ENCODE assay signal across 15 mouse cellular contexts in genomic region chr7:135551547-135551946, GRCm38 (mm10). TPM values are rescaled to one million over a fixed set of nuclear protein-coding genes. Genes with fewer than 3 reads are reported as not detected.
DNase-seq lines count a peak whose midpoint lies in the region; ATAC-seq and TF ChIP-seq lines count a peak whose summit lies in the region.
"Had no signal": no experiment of that assay in that cellular context is flagged by ENCODE, and none has a peak within 500 bp of the region (broad histone marks: within the 10 kb centered on the region; RNA-seq: fewer than 3 reads in every experiment).

No protein-coding gene starts in this region.

- intact Hi-C loops in left cerebral cortex, adult 2 months (cut with DNase I): no loop called here

- no peak overlapping the region for H3K27ac ChIP-seq in heart, embryonic 10.5 days
- peak overlapping the region; percentile 2; the same call in 1 of the 2 replicates for H3K27ac ChIP-seq in heart, embryonic 15.5 days
- H3K27ac ChIP-seq in left cerebral cortex, adult 2 months: no peak overlapping the region
- no peak overlapping the region for H3K27ac ChIP-seq in hindbrain, embryonic 12.5 days
- H3K27ac ChIP-seq: neural tube, embryonic 13.5 days had no signal

- WGBS in heart, embryonic 10.5 days: 56% methylated on average over 1 of the region's 1 CpGs
- WGBS in heart, embryonic 15.5 days: 15% methylated on average over 1 of the region's 1 CpGs
- 77% methylated on average over 1 of the region's 1 CpGs for WGBS in hindbrain, embryonic 12.5 days

- H3K27me3 ChIP-seq in heart, embryonic 10.5 days (ENCODE audit: insufficient read depth, poor library complexity, severe bottlenecking): peaks cover 15% of the 10 kb centered on the region; the same call in 1 of the 2 replicates
- H3K27me3 ChIP-seq in heart, embryonic 15.5 days: no peaks in the 10 kb centered on the region
- peaks cover 4% of the 10 kb centered on the region; the same call in 1 of the 2 replicates for H3K27me3 ChIP-seq in hindbrain, embryonic 12.5 days
- H3K27me3 ChIP-seq: neural tube, embryonic 13.5 days had no signal

- no peak overlapping the region for H3K4me3 ChIP-seq in heart, embryonic 10.5 days
- no peak overlapping the region for H3K4me3 ChIP-seq in heart, embryonic 15.5 days
- H3K4me3 ChIP-seq in left cerebral cortex, adult 2 months: no peak overlapping the region
- no peak overlapping the region for H3K4me3 ChIP-seq in hindbrain, embryonic 12.5 days
- H3K4me3 ChIP-seq: neural tube, embryonic 13.5 days had no signal

- peak; percentile 95 for DNase-seq in heart, adult 11 months
- DNase-seq in heart, embryonic 10.5 days (ENCODE audit: low spot score): no peak
- DNase-seq in adrenal gland, postnatal 10 days: peak; percentile 76
- peak; percentile 40 for DNase-seq in lung, postnatal 14 days
- no peak for DNase-seq in retina, postnatal 1 day
- DNase-seq in left cerebral cortex, adult 2 months (ENCODE audit: extremely low spot score in 1 of 2, low spot score in 2 of 2): no peak
- DNase-seq: kidney, postnatal 25 days; thymus, postnatal 25 days had no signal

- no peak overlapping the region for H3K9ac ChIP-seq in heart, embryonic 15.5 days
- H3K9ac ChIP-seq in hindbrain, embryonic 12.5 days: no peak overlapping the region
- H3K9ac ChIP-seq: neural tube, embryonic 13.5 days had no signal

- ATAC-seq in heart, embryonic 15.5 days (replicated peaks; ENCODE audit: insufficient number of reproducible peaks, insufficient read depth, low FRiP score, low read depth): peak; percentile 77
- ATAC-seq in hindbrain, embryonic 12.5 days (ENCODE audit: low FRiP score): no peak

- H3K4me1 ChIP-seq in heart, embryonic 10.5 days: peaks cover 10% of the 10 kb centered on the region
- peaks cover 11% of the 10 kb centered on the region for H3K4me1 ChIP-seq in heart, embryonic 15.5 days (replicated peaks)
- peaks cover 25% of the 10 kb centered on the region for H3K4me1 ChIP-seq in hindbrain, embryonic 12.5 days

- no peak for TF ChIP-seq CTCF in left cerebral cortex, adult 2 months (IDR thresholded peaks at IDR 0.05)

- no peaks in the 10 kb centered on the region for H3K9me3 ChIP-seq in heart, embryonic 10.5 days
- no peaks in the 10 kb centered on the region for H3K9me3 ChIP-seq in heart, embryonic 15.5 days (replicated peaks)
- no peaks in the 10 kb centered on the region for H3K9me3 ChIP-seq in hindbrain, embryonic 12.5 days (replicated peaks)
- H3K9me3 ChIP-seq: neural tube, embryonic 13.5 days had no signal

- no peaks in the 10 kb centered on the region for H3K36me3 ChIP-seq in heart, embryonic 10.5 days
- no peaks in the 10 kb centered on the region for H3K36me3 ChIP-seq in heart, embryonic 15.5 days
- H3K36me3 ChIP-seq in hindbrain, embryonic 12.5 days: no peaks in the 10 kb centered on the region
- H3K36me3 ChIP-seq: neural tube, embryonic 13.5 days had no signal

- H3K4me2 ChIP-seq in heart, embryonic 15.5 days: no peak overlapping the region
- no peak overlapping the region for H3K4me2 ChIP-seq in hindbrain, embryonic 12.5 days (replicated peaks)
- H3K4me2 ChIP-seq: neural tube, embryonic 13.5 days had no signal

RNA-seq across cellular contexts. Expression of gene Ptpre, which starts 14.3 kb away (rescaled TPM):
- polyA plus RNA-seq in heart, embryonic 10.5 days (2016; fragmentation: Nextera tagmentation; extraction: Ambion mirVana): 1.1 and 1.8 TPM in 2 replicates
- 1 to 10 TPM; 4.1 to 8.0 TPM for total RNA-seq in adrenal gland, postnatal 10 days (2021)
- polyA plus RNA-seq in heart, embryonic 15.5 days (2015; fragmentation: Nextera tagmentation; extraction: Ambion mirVana): 2.1 and 4.0 TPM in 2 replicates
- total RNA-seq in left cerebral cortex, adult 2 months (2021): 10 to 100 TPM; 23.5 to 28.0 TPM
- polyA plus RNA-seq in hindbrain, embryonic 12.5 days (2016; fragmentation: Nextera tagmentation; extraction: Ambion mirVana): 2.3 and 2.5 TPM in 2 replicates

RNA-seq across cellular contexts. Expression of gene Clrn3, which starts 23.1 kb away (rescaled TPM):
- polyA plus RNA-seq in heart, embryonic 10.5 days (2016; fragmentation: Nextera tagmentation; extraction: Ambion mirVana): not detected in 2 replicates
- not detected for total RNA-seq in adrenal gland, postnatal 10 days (2021)
- polyA plus RNA-seq in heart, embryonic 15.5 days (2015; fragmentation: Nextera tagmentation; extraction: Ambion mirVana): not detected in 2 replicates
- total RNA-seq in left cerebral cortex, adult 2 months (2021): not detected
- not detected in 2 replicates for polyA plus RNA-seq in hindbrain, embryonic 12.5 days (2016; fragmentation: Nextera tagmentation; extraction: Ambion mirVana)
- total RNA-seq: common myeloid progenitor, adult 5-6 weeks; megakaryocyte progenitor cell, adult 5-6 weeks had no signal
- polyA plus RNA-seq: hindbrain, embryonic 11.5 days; limb, embryonic 11.5 days; neural tube, embryonic 13.5 days had no signal

Comparison
In these comparisons a context has a peak if more than half of its experiments do, and no peak if none do; other contexts are left out.
1. DNase-seq: peak in heart, adult 11 months (single experiment), adrenal gland, postnatal 10 days (single experiment) and lung, postnatal 14 days (single experiment); none in heart, embryonic 10.5 days (single experiment), retina, postnatal 1 day (single experiment) and left cerebral cortex, adult 2 months (0 of 2).